Mouse (Mus musculus) bone marrow, adult 2 months (tissue): ENCODE results near the gene Hpd. TPM values are rescaled to one million over a fixed set of nuclear protein-coding genes. Genes with fewer than 3 reads are reported as not detected.

Experiments
- H3K27ac ChIP-seq: fragments of 200-500 bp; 2 replicates; pipeline ENCODE4 v1.5.1; 2012; ENCODE audit warnings: low read depth, mild to moderate bottlenecking, control low read depth, inconsistent platforms, low read length; ENCODE audit not compliant: control insufficient read depth, poor library complexity, insufficient read depth
- H3K4me1 ChIP-seq: fragments of 200-500 bp; 2 replicates; pipeline ENCODE4 v1.6.1; 2011; ENCODE audit warnings: low read length; ENCODE audit not compliant: control insufficient read depth, insufficient read depth
- H3K4me3 ChIP-seq: fragments of 200-500 bp; replicated peaks from 2 replicates; pipeline ENCODE3; 2011; ENCODE audit warnings: mild to moderate bottlenecking, low read depth, low read length, control low read depth; ENCODE audit not compliant: control insufficient read depth
- CTCF ChIP-seq: fragments of 200-500 bp; IDR thresholded peaks from 2 replicates; pipeline ENCODE4 v1.5.1; 2011; ENCODE audit warnings: low read length, control low read depth; ENCODE audit not compliant: control insufficient read depth, insufficient read depth
- POLR2A ChIP-seq: fragments of 200-500 bp; IDR thresholded peaks from 2 replicates; pipeline ENCODE4 v1.6.1; 2011; ENCODE audit warnings: low read depth, mild to moderate bottlenecking, control low read depth, low read length, borderline replicate concordance; ENCODE audit not compliant: control insufficient read depth
- WGBS: fragments of 180-500 bp; shearing (Covaris S2); methylation state at CpG from one replicate; pipeline ENCODE4 v1.1.7; 2018; 5-methylcytosine and 5-hydroxymethylcytosine counted together
- polyA plus RNA-seq: library from polyadenylated mRNA; stranded (reverse); fragments of >200 nt; gene quantifications from 2 replicates; pipeline ENCODE4 v1.2.4, GENCODE M21; 2011; ENCODE audit warnings: low replicate concordance; ENCODE audit not compliant: missing spikeins, insufficient read depth, insufficient read length

Gene Hpd
- polyA plus RNA-seq, 1 experiment, result 21.0 TPM

DNA sequence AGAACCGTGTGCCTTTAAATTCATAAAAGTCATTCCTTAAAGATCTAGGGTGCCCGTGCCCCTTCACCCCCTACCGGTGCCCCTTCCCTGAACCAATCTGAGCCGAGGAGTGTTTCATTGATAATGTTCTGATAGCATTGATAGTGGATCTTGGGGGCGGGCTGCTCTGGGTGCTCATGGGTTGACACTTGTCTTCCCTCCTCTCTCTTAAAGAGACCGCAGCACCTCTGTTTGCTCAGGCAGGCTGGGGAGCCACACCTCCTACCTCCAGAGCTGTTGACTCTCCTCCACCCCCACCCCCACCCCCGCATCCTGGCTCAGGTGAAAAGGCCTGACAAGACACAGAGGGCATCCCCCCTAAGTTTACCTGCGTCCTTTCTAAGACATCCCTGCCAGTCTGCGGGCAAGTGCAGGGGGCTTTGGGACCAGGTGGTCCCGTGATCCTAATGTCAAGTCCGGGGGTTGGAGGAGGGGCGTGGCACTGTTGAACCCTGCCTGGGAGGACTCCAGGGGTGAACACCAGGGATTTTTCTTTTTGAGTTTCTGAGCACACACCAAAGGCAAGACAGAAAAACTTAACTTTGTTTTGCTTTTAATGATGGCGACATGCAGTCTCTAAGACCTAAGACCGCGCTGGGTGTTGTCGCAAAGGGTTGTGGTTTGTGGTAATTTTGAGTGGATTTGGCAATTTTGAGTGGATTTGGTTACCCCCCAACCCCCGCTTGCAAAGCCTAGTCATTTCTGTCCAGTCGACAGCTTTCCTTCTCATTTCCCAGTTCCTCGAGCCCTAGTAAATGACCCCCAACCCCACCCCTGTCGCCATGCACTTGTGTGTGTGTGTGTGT, 37.6 kb downstream of the Hpd start:
- WGBS, result 23% methylated on average over 20 of the region's 20 CpGs
- Histone ChIP-seq H3K27ac (peak overlapping the region; percentile 68), H3K4me1 (peaks cover 1% of the 10 kb centered on the region), H3K4me3 (peak overlapping the region; percentile 50)
- TF ChIP-seq POLR2A (no peak), CTCF (no peak)

DNA sequence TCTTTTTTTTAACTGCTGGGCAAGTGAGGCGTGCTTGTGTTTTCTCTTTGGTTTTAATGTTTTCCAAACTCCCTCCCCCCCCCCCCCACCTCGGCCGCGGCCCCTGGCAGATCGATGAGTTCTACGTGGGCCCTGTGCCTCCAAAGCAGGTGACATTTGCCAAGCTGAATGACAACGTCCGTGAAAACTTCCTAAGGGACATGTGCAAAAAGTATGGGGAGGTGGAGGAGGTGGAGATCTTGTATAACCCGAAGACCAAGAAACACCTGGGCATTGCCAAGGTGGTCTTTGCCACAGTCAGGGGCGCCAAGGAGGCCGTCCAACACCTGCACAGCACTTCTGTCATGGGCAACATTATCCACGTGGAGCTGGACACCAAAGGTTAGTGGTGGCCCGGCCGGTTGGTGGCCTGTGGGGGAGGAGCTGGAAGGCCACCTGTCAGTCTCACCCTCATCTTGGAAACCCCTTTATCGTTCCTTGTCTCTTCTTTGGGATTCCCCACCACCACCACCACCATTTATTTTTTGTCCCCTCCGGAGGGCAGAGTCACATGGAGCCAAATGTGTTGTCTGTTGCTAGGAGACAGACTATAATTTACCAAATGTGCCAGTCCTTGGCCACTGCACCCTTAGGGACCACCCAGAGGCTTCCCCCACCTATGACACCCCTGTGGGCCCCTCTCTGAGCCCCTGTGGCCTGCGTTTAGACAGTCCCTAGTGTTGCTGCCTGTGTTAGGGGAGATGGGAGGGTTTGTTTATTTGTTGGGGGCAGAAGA, 38.4 kb downstream of the Hpd start:
- 6% methylated on average over 17 of the region's 17 CpGs for WGBS
- TF ChIP-seq POLR2A (no peak; the same call in 1 of the 2 replicates), CTCF (no peak; the same call in 1 of the 2 replicates)
- H3K27ac ChIP-seq, result peak overlapping the region; percentile 68
- peak overlapping the region; percentile 50 for H3K4me3 ChIP-seq
- H3K4me1 ChIP-seq, result no peaks in the 10 kb centered on the region; the same call in none of the 2 replicates

DNA sequence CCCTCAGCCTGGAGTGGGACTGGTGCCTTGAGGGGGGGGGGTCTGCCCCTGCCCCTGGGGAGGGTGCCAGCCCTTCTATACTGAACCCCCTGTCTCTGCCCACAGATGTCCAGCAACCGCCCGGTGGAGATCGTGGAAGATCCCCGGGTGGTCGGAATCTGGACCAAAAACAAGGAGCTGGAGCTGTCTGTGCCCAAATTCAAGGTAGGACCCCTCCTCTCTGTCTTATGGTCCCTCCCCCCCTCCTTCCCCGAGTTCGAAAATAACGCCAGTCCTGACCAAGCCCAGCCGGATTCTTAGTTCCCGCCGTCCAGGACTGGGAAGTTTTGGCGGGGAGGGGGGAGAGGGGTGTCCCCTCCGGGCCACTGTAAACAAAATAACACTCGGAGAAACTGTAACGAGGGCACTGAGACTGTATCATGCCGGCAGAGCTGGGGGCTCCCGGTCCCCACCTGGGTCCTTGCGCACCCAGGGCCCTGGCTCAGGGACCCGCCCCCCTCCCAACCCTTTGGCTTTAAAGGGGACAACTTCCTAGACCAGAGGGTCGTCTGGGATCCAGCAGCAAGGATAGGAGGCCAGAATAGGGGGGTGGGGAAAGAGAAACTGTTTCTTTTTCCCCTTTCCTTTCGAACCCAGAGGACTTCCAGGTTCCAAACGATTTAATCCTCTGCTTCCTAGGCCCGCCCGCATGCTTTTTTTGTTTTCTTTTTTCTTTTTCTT, 39.1 kb downstream of the Hpd start:
- WGBS, result 0% methylated on average over 24 of the region's 24 CpGs
- Histone ChIP-seq H3K4me3 (peak overlapping the region; percentile 82), H3K4me1 (no peaks in the 10 kb centered on the region; the same call in none of the 2 replicates), H3K27ac (peak overlapping the region; percentile 71)
- TF ChIP-seq CTCF (no peak), POLR2A (no peak)

DNA sequence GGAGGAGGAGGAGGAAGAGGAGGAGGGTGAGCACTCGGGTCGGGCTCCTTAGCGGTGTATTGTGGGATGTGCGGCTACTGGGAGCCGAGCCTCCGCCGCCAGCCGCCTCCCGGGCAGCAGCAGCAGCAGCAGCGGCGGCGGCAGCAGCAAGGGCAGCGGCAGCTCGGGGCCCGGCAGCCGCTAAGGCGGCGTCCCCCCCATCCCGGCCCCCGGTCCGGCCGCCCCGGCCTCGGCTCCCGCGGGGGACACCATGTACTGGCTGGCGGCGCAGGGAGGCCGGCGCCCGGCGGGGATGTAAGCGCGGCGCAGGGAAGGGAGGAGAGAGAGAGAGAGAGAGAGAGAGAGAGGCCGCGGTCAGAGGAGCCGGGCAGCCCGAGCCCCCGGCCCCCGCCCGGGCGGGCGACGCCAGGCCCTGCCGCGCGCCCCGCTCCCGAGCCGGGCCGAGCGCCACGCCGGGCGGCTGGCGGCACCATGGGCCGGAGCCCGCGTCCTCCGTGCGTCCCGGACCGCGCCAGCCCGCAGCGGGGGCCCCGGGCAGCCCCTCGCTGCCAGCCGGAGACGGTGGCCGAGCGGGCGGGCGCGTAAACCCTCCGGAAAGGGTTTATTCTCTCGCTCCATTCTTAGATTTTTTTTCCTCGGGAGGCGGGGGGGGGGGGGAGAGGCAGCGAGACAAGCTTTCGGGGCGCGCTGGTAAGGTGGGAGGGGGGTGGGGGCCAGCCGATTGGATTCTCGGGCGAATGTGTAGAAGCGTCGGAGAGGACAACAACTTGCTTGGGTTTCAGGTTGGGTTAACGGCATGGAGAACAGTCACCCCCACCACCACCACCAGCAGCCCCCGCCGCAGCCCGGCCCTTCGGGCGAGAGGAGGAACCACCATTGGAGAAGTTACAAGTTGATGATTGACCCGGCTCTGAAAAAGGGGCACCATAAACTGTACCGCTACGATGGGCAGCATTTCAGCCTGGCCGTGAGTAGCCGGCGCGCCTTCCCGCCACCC, 40.1 kb downstream of the Hpd start, which contains the start of gene Setd1b:
TSS of gene Setd1b (plus strand) at position 33 of the 997 bp plus-strand sequence.
- peak within 1 kb of the TSS; percentile 99 for H3K27ac ChIP-seq
- WGBS, result 1% methylated on average over 91 of the region's 103 CpGs
- peak; percentile 70; the same call in 1 of the 2 replicates for TF ChIP-seq POLR2A
- no peak for TF ChIP-seq CTCF
- peak within 1 kb of the TSS; percentile 87 for H3K4me3 ChIP-seq
- no peaks in the 10 kb centered on the region; the same call in none of the 2 replicates for H3K4me1 ChIP-seq

DNA sequence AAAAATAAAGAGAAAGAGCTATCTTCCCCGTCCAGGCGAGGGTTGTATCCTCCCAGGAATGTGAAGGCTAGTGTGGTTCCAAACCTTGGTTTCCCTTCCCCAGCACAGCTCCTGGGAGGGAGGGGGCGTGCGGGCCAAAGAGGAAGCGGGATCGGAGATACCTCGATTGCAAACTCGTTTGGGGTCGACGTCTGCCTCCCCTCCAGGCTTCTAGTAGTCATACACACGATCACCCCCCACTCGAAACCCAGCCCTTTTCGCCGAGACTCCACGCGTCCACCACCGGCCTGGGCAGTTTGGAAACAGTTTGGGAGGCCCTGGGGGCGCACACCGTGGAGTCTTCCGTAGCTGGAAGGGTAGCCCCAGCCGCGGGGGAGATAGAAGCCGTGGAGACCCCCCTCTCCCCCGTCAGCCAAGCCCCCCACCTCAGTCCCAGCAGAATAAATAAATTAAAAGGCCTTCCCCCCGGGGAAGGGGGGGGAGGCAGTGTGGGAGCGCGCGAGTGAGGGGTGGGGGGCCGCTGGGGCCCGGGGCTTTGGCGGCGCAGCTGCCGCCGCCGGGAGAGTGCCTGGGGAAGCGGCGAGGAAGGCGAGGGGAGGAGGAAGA, 40.9 kb downstream of the Hpd start:
- Histone ChIP-seq H3K27ac (peak overlapping the region; percentile 99), H3K4me3 (peak overlapping the region; percentile 87), H3K4me1 (no peaks in the 10 kb centered on the region; the same call in none of the 2 replicates)
- under 1% methylated on average over 37 of the region's 38 CpGs for WGBS
- TF ChIP-seq POLR2A (no peak), CTCF (no peak)

DNA sequence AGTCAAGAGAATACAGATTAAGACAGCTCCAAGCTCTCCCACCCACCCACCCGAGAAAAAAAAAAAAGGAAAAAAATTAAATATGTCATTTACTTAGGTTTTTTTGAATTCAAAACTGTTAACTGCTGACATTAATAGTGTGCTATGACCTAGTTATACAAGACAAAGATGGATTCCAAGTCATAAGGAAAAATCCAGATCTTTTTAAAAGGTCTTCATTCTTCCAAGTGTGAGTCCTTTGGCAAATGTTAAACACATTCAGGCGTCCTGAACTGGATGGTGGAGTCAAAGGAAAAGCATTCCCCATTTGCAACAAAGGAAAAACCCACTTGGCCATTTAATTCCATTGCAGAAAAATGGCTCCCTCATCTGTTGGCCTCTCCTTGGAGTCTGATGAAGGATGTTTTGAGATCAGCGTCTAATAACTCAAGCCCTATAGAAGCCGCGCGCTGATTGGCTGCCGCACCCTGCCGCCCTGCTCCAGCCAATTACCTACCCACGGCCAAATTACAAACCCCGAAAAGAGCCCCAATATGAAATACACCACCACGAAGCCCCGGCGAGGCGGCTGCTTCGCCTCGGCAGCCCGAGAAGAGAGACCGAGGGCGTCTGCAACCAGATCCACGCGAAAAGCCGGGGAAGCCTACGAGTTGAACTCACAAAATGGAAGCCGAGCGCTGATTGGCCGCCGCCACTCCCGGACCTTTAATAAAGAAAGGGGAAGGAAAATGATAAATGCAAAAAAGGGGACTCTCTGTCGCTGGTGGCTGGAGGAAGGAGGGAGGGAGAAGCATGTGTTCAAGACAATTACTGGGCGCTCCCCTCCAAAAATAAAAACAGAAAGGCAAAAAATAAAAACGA, 41.6 kb downstream of the Hpd start:
- under 1% methylated on average over 31 of the region's 31 CpGs for WGBS
- Histone ChIP-seq H3K4me3 (peak overlapping the region; percentile 87), H3K27ac (peak overlapping the region; percentile 99), H3K4me1 (no peaks in the 10 kb centered on the region; the same call in 1 of the 2 replicates)
- TF ChIP-seq CTCF, result no peak
- TF ChIP-seq POLR2A, result peak; percentile 90
